Mouse (Mus musculus) adrenal gland, postnatal 4 days (tissue): ENCODE data around the gene Atf6. TPM values are rescaled to one million over a fixed set of nuclear protein-coding genes. Genes with fewer than 3 reads are reported as not detected.

Experiments used
- DNase-seq, 2 experiments: peaks; one replicate each; pipeline ENCODE4 v3.0.0; 2021 to 2022; ENCODE audit warnings: low spot score in 2 of 2, mixed read lengths in 2 of 2
- total RNA-seq, 2 experiments: library from RNA; stranded (reverse); gene quantifications; 2 replicates each; pipeline ENCODE4 v1.2.3; 2021

Atf6 gene
- total RNA-seq, 2 experiments from 2014 or later: 28.1 to 30.4 TPM

DNA sequence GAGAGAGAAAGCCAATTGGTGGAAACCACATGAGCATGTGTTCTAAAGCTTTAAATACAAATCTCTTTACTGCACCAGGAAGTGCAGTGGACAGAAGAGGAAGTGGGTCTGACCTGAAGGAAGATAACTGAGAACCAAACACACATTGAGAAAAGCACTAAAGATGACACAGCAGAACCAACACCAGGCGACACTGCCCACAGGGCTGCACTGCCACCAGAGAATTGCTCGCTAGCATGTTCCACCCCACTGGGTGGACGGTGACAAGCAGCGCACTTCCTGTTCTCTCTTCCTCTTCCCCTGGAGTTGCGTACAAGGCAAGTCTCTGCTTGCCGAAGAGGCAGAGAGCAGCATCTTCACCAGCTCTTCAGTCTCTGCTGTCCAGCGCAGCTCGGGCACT, 158.1 kb downstream of the Atf6 start:
- no peak for DNase-seq

DNA sequence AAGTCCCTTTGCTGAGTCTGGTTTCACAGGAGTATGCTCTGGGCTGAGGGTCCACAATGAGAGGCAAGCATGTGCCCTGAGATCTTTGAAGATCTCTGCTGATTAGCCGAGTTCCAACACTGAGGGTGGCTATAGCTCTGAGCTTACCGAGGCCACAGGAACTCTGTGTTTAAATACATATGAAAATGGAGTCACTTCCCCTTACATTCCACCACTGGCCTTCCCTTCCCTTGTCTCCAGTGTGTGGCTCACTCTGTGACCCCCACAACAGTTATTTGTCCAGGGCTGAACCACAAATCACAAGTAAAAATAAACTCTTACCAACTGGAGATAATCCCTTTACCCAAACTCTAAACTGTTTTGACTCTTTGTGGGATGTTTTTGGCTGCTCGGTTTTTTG, 158.5 kb downstream of the Atf6 start:
- DNase-seq: no peak

GRCm38 (mm10) chr1:170706046-170706445, 161.5 kb downstream of the Atf6 start:
- DNase-seq: no peak

GRCm38 (mm10) chr1:170704911-170705594, 162.5 kb downstream of the Atf6 start:
- no peak for DNase-seq

GRCm38 (mm10) chr1:170704103-170704502, 163.5 kb downstream of the Atf6 start:
- DNase-seq: no peak

DNA sequence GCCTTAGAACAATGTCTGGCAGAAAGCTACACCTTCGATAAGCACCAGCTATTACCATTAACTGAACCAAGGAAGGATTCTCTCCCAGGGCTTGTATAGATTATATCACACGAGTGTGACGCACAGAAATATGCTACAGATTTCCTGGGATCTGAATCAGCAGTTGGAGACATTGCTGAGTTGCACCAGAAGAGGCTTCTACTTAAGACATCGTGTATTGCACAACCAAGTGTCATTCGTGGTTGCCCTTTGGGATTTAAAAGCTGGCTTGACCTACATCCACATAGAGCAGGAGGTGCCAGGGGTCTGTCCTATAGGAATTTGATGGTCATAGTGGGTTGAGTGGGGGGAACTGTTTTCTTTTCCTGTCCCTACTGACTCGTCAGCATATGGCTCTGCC, 164.6 kb downstream of the Atf6 start:
- DNase-seq: no peak

- no peak for DNase-seq
Measured at GRCm38 (mm10) chr1:170702263-170702662, 165.3 kb downstream of the Atf6 start.

DNA sequence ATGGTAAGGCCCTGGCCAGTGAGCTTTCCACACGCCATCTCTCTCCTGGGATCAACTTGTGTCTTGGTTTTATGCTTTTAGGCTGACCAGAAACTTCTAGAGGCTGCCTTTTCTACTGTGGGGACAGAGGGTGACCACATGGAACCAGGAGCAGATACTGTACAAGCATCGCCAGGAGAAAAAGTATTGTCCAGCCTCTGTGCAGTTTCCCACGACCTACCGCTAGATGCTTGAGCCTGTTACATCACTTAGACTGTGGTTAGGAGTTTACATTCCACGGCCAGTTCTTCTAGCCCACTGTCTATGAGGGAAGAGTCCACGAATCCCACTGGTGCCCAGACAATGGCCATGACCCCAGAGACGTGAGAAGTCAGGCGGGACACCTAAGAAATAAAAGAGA, 166.0 kb downstream of the Atf6 start:
- DNase-seq: no peak

DNA sequence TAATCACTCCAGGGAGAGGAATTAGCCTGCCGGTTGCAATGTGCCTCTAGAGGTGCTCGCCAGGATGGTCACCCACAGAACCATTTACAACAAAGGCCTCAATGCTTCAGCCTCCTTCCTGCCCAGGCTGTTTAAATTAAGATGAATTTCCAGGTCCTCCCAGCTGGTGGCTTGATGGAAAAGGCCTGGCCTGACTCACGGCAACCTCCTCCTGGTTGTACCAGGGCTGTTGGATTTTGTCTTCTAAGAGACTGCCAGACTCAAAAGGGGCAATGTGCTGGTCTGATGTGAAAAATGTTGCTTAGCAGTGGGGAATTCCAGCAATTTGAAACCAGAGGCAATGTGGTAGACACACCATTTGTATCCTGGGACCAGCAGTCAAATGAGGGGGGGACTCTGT, 166.4 kb downstream of the Atf6 start:
- no peak for DNase-seq

DNA sequence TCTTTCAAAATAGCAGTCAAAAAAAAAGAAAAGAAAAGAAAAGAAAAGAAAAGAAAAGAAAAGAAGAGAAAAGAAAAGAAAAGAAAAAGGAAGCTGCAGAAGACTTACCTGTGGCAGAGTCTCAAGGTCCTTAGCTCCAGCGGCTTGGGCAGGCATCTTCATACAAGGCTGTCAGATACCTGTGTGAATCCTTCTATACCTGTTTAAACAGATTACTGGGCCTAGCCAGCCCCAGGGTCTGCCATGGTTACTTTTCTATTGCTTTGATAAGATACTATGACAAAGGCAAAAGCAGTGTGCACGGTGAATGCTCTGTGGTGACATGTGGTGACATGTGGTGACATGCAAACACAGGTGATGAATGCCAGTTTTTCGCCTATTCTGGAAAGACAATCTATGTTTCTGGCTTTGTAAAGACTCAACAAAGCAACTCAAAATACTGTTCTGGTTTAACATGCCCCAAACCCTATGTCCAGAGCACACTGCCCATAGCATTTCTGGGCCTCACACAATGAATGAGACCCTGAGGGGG, 167.0 kb downstream of the Atf6 start:
- no peak for DNase-seq

- DNase-seq: no peak
Measured at GRCm38 (mm10) chr1:170699553-170699952, 168.0 kb downstream of the Atf6 start.

- no peak for DNase-seq
Measured at GRCm38 (mm10) chr1:170698771-170699170, 168.8 kb downstream of the Atf6 start.

GRCm38 (mm10) chr1:170697771-170698356, 169.7 kb downstream of the Atf6 start:
- DNase-seq: no peak

GRCm38 (mm10) chr1:170696996-170697395, 170.6 kb downstream of the Atf6 start:
- no peak for DNase-seq

- DNase-seq: no peak
Measured at GRCm38 (mm10) chr1:170695326-170695725, 172.2 kb downstream of the Atf6 start.

- no peak for DNase-seq
Measured at GRCm38 (mm10) chr1:170694821-170695291, 172.7 kb downstream of the Atf6 start.

- DNase-seq: no peak
Measured at GRCm38 (mm10) chr1:170691301-170691700, 176.3 kb downstream of the Atf6 start.

GRCm38 (mm10) chr1:170689773-170690172, 177.8 kb downstream of the Atf6 start:
- no peak for DNase-seq

DNA sequence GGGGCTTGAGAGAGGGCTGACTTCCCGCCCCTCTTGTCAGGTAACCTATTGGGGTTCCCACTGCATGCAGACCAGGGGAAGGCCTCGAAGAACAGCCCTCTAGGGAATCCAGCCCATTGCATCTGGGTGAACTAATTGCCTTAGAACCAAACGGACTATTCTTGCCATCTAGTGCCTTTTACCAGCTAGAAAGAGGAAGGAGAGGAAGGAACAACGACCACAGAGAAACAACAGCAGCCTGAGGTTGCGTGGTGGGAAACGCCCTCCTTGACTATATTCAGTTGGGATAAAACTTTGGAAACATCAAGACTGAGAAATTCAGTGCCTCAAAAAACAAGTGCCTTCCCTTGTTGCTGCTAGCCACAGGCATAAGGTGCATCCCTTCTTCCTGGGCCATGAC, 183.7 kb downstream of the Atf6 start:
- DNase-seq: no peak

DNA sequence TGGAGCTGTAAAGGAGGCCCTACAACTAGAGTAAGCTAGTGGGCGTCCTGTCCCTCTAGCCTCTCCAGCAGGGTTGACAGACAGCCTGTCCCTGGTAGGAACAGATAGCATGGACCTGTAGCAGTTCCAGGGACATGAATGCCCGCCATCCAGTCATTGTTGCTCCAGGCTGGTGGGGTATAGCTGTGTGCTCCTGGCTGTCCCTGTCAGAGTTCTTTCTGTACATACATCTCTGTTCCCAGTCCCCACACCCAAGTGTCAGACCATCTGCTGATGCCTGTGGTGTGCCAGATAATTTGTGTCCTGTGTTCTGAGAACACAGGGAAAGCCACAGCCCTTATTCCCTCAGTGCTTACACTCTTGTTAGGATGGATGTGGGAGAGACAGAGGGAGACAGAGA, 187.9 kb downstream of the Atf6 start:
- DNase-seq: no peak

DNA sequence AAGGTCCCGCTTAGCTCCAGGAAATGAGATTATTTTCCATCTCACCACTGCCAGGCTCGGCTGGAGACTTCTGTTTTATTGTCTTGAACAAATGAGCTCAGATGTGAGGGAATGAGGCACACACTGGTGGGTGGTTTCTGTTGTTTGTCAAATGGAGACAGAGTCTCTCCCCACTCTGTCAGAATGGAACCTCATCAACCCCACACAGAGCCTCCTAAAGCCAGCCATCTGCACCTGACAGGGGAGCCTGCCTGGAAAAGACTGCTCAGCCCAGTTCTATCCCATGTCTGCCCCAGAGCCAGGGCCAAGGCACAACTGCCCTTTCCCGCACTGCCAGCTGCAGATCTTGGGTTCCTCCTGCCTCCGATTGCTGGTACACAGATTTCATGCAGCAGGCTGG, 188.7 kb downstream of the Atf6 start:
- no peak for DNase-seq

- DNase-seq: no peak
Measured at GRCm38 (mm10) chr1:170677681-170678080, 189.9 kb downstream of the Atf6 start.
